Mouse (Mus musculus): ENCODE results near the gene Skap1.

- TF ChIP-seq CTCF (IDR thresholded peaks at IDR 0.05; ENCODE audit: borderline replicate concordance, insufficient read depth, low read depth, low read length) (no peak), POLR2A (IDR thresholded peaks at IDR 0.05; ENCODE audit: borderline replicate concordance, insufficient read depth, low read length) (no peak)
Observed at GRCm38 (mm10) chr11:96645538-96646037, 181.2 kb downstream of the Skap1 start.
